In the genomic region with DNA sequence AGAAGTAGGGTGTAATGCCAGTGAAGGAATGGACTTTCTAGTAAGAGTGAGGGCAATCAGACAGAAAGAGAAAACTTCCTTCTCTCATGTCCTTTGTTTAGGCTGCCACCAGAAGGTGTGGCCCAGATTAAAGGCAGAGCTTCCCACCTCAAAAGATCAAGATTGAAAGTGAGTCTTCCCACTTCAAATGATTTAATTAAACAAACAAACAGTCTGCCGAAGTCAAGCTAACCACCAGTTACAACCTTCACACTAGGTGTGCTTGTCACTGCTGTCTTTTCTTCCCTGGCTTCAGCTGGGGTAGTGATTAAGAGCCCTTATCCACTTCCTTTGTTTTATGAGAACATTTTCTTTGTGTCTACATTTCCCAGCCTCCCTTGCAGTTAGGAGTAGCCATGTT, we compare ENCODE assay signal across 25 mouse cellular contexts. TPM values are rescaled to one million over a fixed set of nuclear protein-coding genes. Genes with fewer than 3 reads are reported as not detected.
DNase-seq lines count a peak whose midpoint lies in the region; ATAC-seq and TF ChIP-seq lines count a peak whose summit lies in the region.
"Had no signal": no experiment of that assay in that cellular context is flagged by ENCODE, and none has a peak within 500 bp of the region (broad histone marks: within the 10 kb centered on the region; RNA-seq: fewer than 3 reads in every experiment).

No protein-coding gene starts in this region.

- intact Hi-C loops in heart, adult 2 months (cut with DNase I), result no loop called here
- intact Hi-C loops in heart, postnatal 25 days (cut with DNase I), result no loop called here
- intact Hi-C loops in left cerebral cortex, postnatal 4 days (cut with DNase I), result no loop called here

- no peak for TF ChIP-seq POLR2A in heart, adult 2 months (IDR thresholded peaks at IDR 0.05; ENCODE audit: insufficient read depth, low read depth, low read length)
- TF ChIP-seq POLR2A in MEL (IDR thresholded peaks at IDR 0.05; ENCODE audit: control insufficient read depth in 1 of 2, insufficient read depth in 1 of 2, low read depth in 1 of 2, low read length in 2 of 2, poor library complexity in 1 of 2), result no peak

- 21% methylated on average over 1 of the region's 1 CpGs for WGBS in heart, adult 2 months
- 20% methylated on average over 1 of the region's 1 CpGs for WGBS in heart, postnatal 0 days
- WGBS in intestine, embryonic 15.5 days, result 7% methylated on average over 1 of the region's 1 CpGs

- no peak overlapping the region for H3K27ac ChIP-seq in heart, adult 2 months
- H3K27ac ChIP-seq in heart, postnatal 0 days (ENCODE audit: low read depth), result peak overlapping the region; percentile 6; the same call in 1 of the 2 replicates
- no peak overlapping the region for H3K27ac ChIP-seq in MEL (ENCODE audit: control insufficient read depth, low read depth, low read length)
- H3K27ac ChIP-seq in intestine, embryonic 15.5 days, result no peak overlapping the region
- H3K27ac ChIP-seq: embryonic facial prominence, embryonic 13.5 days; forebrain, embryonic 10.5 days; forebrain, embryonic 15.5 days; hindbrain, embryonic 13.5 days; kidney, postnatal 0 days; limb, embryonic 10.5 days; limb, embryonic 15.5 days; liver, embryonic 13.5 days had no signal

- H3K4me2 ChIP-seq in heart, postnatal 0 days (ENCODE audit: low read depth, low read length), result no peak overlapping the region
- H3K4me2 ChIP-seq in intestine, embryonic 15.5 days (replicated peaks), result no peak overlapping the region
- H3K4me2 ChIP-seq: embryonic facial prominence, embryonic 13.5 days; forebrain, embryonic 15.5 days; hindbrain, embryonic 13.5 days; limb, embryonic 15.5 days; liver, embryonic 13.5 days; midbrain, embryonic 11.5 days had no signal

- no peak for TF ChIP-seq CTCF in heart, adult 2 months (IDR thresholded peaks at IDR 0.05)
- TF ChIP-seq CTCF in heart, postnatal 0 days (IDR thresholded peaks at IDR 0.05; ENCODE audit: low read depth), result no peak
- TF ChIP-seq CTCF in MEL (IDR thresholded peaks at IDR 0.05 in 2 of 3, conservative IDR thresholded peaks at IDR 0.05 in 1 of 3; ENCODE audit: control insufficient read depth in 1 of 3, insufficient read depth in 1 of 3, low read depth in 2 of 3, low read length in 3 of 3, poor library complexity in 1 of 3, severe bottlenecking in 1 of 3), result no peak

- TF ChIP-seq EP300 in heart, adult 2 months (IDR thresholded peaks at IDR 0.05; ENCODE audit: insufficient read depth, low read depth, low read length), result no peak
- no peak for TF ChIP-seq EP300 in heart, postnatal 0 days (IDR thresholded peaks at IDR 0.05; ENCODE audit: low read depth)
- no peak for TF ChIP-seq EP300 in MEL (IDR thresholded peaks at IDR 0.05; ENCODE audit: low read depth in 1 of 2, low read length in 2 of 2)

- DNase-seq in heart, adult 11 months, result peak; percentile 16
- DNase-seq in heart, adult 2 months, result no peak
- no peak for DNase-seq in heart, postnatal 0 days (ENCODE audit: low spot score)
- no peak for DNase-seq in heart, postnatal 25 days (ENCODE audit: low spot score)
- peak; percentile 36 for DNase-seq in MEL (ENCODE audit: low read depth, low spot score)
- no peak for DNase-seq in left cerebral cortex, postnatal 4 days
- DNase-seq: adrenal gland, postnatal 14 days; cerebellum, adult 11-12 months; cerebellum, adult 9-11 months; gastrocnemius, postnatal 25 days; heart, postnatal 36 days; kidney, adult 2 months; kidney, postnatal 4 days; liver, embryonic 13.5 days; lung, adult 18-20 months had no signal

- H3K79me2 ChIP-seq in heart, adult 2 months (replicated peaks; ENCODE audit: control insufficient read depth, insufficient read depth, low read length), result no peaks in the 10 kb centered on the region
- no peaks in the 10 kb centered on the region for H3K79me2 ChIP-seq in MEL (ENCODE audit: control insufficient read depth, insufficient read depth, low read length, poor library complexity)

- no peak overlapping the region for H3K9ac ChIP-seq in heart, adult 2 months (ENCODE audit: low read depth, low read length)
- no peak overlapping the region for H3K9ac ChIP-seq in heart, postnatal 0 days (replicated peaks; ENCODE audit: low read depth, low read length)
- no peak overlapping the region for H3K9ac ChIP-seq in MEL (ENCODE audit: control insufficient read depth, low read depth, low read length, poor library complexity, severe bottlenecking)
- no peak overlapping the region for H3K9ac ChIP-seq in intestine, embryonic 15.5 days
- H3K9ac ChIP-seq: embryonic facial prominence, embryonic 13.5 days; forebrain, embryonic 15.5 days; hindbrain, embryonic 13.5 days; limb, embryonic 15.5 days; liver, embryonic 13.5 days had no signal

- no peaks in the 10 kb centered on the region for H3K9me3 ChIP-seq in heart, postnatal 0 days (replicated peaks; ENCODE audit: control insufficient read depth, low read length)
- no peaks in the 10 kb centered on the region for H3K9me3 ChIP-seq in MEL (replicated peaks; ENCODE audit: insufficient read depth, low read length)
- H3K9me3 ChIP-seq in intestine, embryonic 15.5 days, result no peaks in the 10 kb centered on the region
- H3K9me3 ChIP-seq: embryonic facial prominence, embryonic 13.5 days; forebrain, embryonic 10.5 days; forebrain, embryonic 15.5 days; limb, embryonic 10.5 days; limb, embryonic 15.5 days; liver, embryonic 13.5 days had no signal

- ATAC-seq in heart, postnatal 0 days (ENCODE audit: insufficient read depth, low read depth), result no peak
- ATAC-seq in inflammation-experienced regulatory T-cells, adult 6 months, result peak; percentile 70
- ATAC-seq in intestine, embryonic 15.5 days, result no peak
- ATAC-seq: forebrain, embryonic 15.5 days had no signal

- no peaks in the 10 kb centered on the region for H3K36me3 ChIP-seq in heart, adult 2 months (ENCODE audit: control insufficient read depth, insufficient read depth, low read length)
- H3K36me3 ChIP-seq in heart, postnatal 0 days (replicated peaks; ENCODE audit: control insufficient read depth, insufficient read depth, low read length), result no peaks in the 10 kb centered on the region
- H3K36me3 ChIP-seq in MEL (ENCODE audit: control insufficient read depth in 1 of 2, insufficient read depth in 2 of 2, low read length in 2 of 2), result peaks cover 0 to 3% of the 10 kb centered on the region in 2 experiments; a peak in 2 of 4 replicates
- H3K36me3 ChIP-seq in intestine, embryonic 15.5 days, result no peaks in the 10 kb centered on the region
- H3K36me3 ChIP-seq: embryonic facial prominence, embryonic 13.5 days; forebrain, embryonic 10.5 days; forebrain, embryonic 15.5 days; hindbrain, embryonic 13.5 days; limb, embryonic 10.5 days; limb, embryonic 15.5 days; liver, embryonic 13.5 days had no signal

- H3K27me3 ChIP-seq in heart, adult 2 months (ENCODE audit: control insufficient read depth, insufficient read depth, low read length), result no peaks in the 10 kb centered on the region
- no peaks in the 10 kb centered on the region for H3K27me3 ChIP-seq in heart, postnatal 0 days (ENCODE audit: control insufficient read depth, insufficient read depth, low read length)
- H3K27me3 ChIP-seq in MEL (ENCODE audit: control insufficient read depth in 1 of 2, insufficient read depth in 2 of 2, low read length in 2 of 2), result no peaks in the 10 kb centered on the region; a peak in 1 of 4 replicates
- no peaks in the 10 kb centered on the region for H3K27me3 ChIP-seq in intestine, embryonic 15.5 days (replicated peaks)
- H3K27me3 ChIP-seq: embryonic facial prominence, embryonic 13.5 days; forebrain, embryonic 15.5 days; hindbrain, embryonic 13.5 days; limb, embryonic 15.5 days; liver, embryonic 13.5 days had no signal

- H3K4me3 ChIP-seq in heart, adult 2 months, result no peak overlapping the region
- H3K4me3 ChIP-seq in heart, postnatal 0 days (ENCODE audit: low read depth, low read length), result no peak overlapping the region
- no peak overlapping the region for H3K4me3 ChIP-seq in MEL (ENCODE audit: control insufficient read depth in 1 of 2, insufficient read depth in 1 of 2, low read depth in 2 of 2, low read length in 2 of 2)
- H3K4me3 ChIP-seq in intestine, embryonic 15.5 days (replicated peaks), result no peak overlapping the region
- H3K4me3 ChIP-seq: embryonic facial prominence, embryonic 13.5 days; forebrain, embryonic 10.5 days; forebrain, embryonic 15.5 days; hindbrain, embryonic 13.5 days; limb, embryonic 10.5 days; limb, embryonic 15.5 days; liver, embryonic 13.5 days had no signal

- no peak for TF ChIP-seq RAD21 in MEL (IDR thresholded peaks at IDR 0.05; ENCODE audit: low read depth, low read length)

- no peaks in the 10 kb centered on the region; the same call in 1 of the 2 replicates for H3K4me1 ChIP-seq in heart, adult 2 months (ENCODE audit: control insufficient read depth, insufficient read depth, low read length)
- H3K4me1 ChIP-seq in heart, postnatal 0 days (ENCODE audit: control insufficient read depth, insufficient read depth), result 0 out of 2 replicates have a peak, but pooled peaks cover 7% of the 10 kb centered on the region
- no peaks in the 10 kb centered on the region; a peak in 1 of 4 replicates for H3K4me1 ChIP-seq in MEL (ENCODE audit: control insufficient read depth in 1 of 2, insufficient read depth in 2 of 2, low read length in 2 of 2)
- H3K4me1 ChIP-seq in intestine, embryonic 15.5 days (replicated peaks), result no peaks in the 10 kb centered on the region
- H3K4me1 ChIP-seq: embryonic facial prominence, embryonic 13.5 days; forebrain, embryonic 10.5 days; hindbrain, embryonic 13.5 days; limb, embryonic 10.5 days; limb, embryonic 15.5 days; liver, embryonic 13.5 days had no signal

TF ChIP-seq in MEL, 35 proteins besides CTCF, POLR2A, EP300 and RAD21 (continues in another document):
- TF ChIP-seq NRF1 (IDR thresholded peaks at IDR 0.05; ENCODE audit: insufficient read depth, low read depth, low read length, poor library complexity, severe bottlenecking), result no peak
- TF ChIP-seq POLR2AphosphoS2 (IDR thresholded peaks at IDR 0.05; ENCODE audit: low read length), result no peak
- TF ChIP-seq GABPA (IDR thresholded peaks at IDR 0.05; ENCODE audit: low read depth, low read length), result no peak
- no peak for TF ChIP-seq E2F4 (IDR thresholded peaks at IDR 0.05; ENCODE audit: borderline replicate concordance, low read depth, low read length)
- no peak for TF ChIP-seq ZKSCAN1 (IDR thresholded peaks at IDR 0.05; ENCODE audit: low read depth, low read length)
- no peak for TF ChIP-seq MAFK (IDR thresholded peaks at IDR 0.05; ENCODE audit: borderline replicate concordance, low read depth, low read length)

RNA-seq across cellular contexts. Expression of a gene that starts 33.3 kb away (rescaled TPM):
- total RNA-seq in heart, adult 2 months (2021), result 10 to 100 TPM; 28.9 to 29.8 TPM
- 9.0 and 21.2 TPM in 2 replicates for polyA plus RNA-seq in heart, adult 2 months (2012; rRNA removed)
- total RNA-seq in heart, postnatal 0 days (2014; rRNA removed; ENCODE audit: low replicate concordance), result 14.5 and 14.9 TPM in 2 replicates
- polyA plus RNA-seq in heart, postnatal 0 days (2015; fragmentation: Nextera tagmentation; extraction: Ambion mirVana), result 12.5 and 13.2 TPM in 2 replicates
- total RNA-seq in heart, postnatal 25 days (2021), result 10 to 100 TPM; 24.9 to 35.3 TPM
- 22.7 and 25.6 TPM in 2 replicates for total RNA-seq in MEL (2012; rRNA removed)
- 10 to 100 TPM in 1 of 2 experiments, not detected in 1; 70.6 TPM for polyA plus RNA-seq in MEL (2012; ENCODE audit: insufficient read depth in 1 of 2, insufficient read length in 2 of 2, low read depth in 1 of 2, low replicate concordance in 2 of 2, missing spikeins in 1 of 2)
- 10 to 100 TPM; 33.9 to 66.1 (median 58.2) TPM for polyA plus RNA-seq in inflammation-experienced regulatory T-cells, adult 6 months (2017; shearing (Covaris generic))
- total RNA-seq in left cerebral cortex, postnatal 4 days (2021), result 10 to 100 TPM; 74.4 to 78.6 TPM
- polyA plus RNA-seq in intestine, embryonic 15.5 days (2015; fragmentation: Nextera tagmentation; extraction: Ambion mirVana), result 23.6 and 26.9 TPM in 2 replicates

Comparison
In these comparisons a context has a peak if more than half of its experiments do, and no peak if none do; other contexts are left out.
1. DNase-seq: peak in heart, adult 11 months (single experiment) and MEL (single experiment); none in heart, adult 2 months (0 of 2), heart, postnatal 0 days (single experiment), heart, postnatal 25 days (single experiment) and left cerebral cortex, postnatal 4 days (single experiment).